Mouse (Mus musculus) heart, embryonic 11.5 days (tissue): ENCODE data around the gene Atf2. TPM values are rescaled to one million over a fixed set of nuclear protein-coding genes. Genes with fewer than 3 reads are reported as not detected.
"Not testable (repeated sequence)": the region's sequence is repeated elsewhere in the genome, so short reads cannot be mapped to it uniquely, and the experiment has no call there.

Source experiments
- ATAC-seq: fragments of 200-750 bp; cut with Nextera tagmentation; replicated peaks from 2 replicates; pipeline ENCODE4 v1.8.0; 2017; ENCODE audit warnings: moderate library complexity; ENCODE audit not compliant: insufficient number of reproducible peaks, low FRiP score, low TSS enrichment
- H3K27ac ChIP-seq: fragments of 300-500 bp; sonication (generic); 2 replicates; pipeline ENCODE4 v1.5.1; 2014; ENCODE audit warnings: mild to moderate bottlenecking, low read depth, low read length
- H3K27me3 ChIP-seq: fragments of 300-500 bp; sonication (generic); 2 replicates; pipeline ENCODE4 v1.6.1; 2014; ENCODE audit warnings: mild to moderate bottlenecking, low read length, mixed read lengths; ENCODE audit not compliant: control insufficient read depth, insufficient read depth
- H3K36me3 ChIP-seq: fragments of 300-500 bp; sonication (generic); 2 replicates; pipeline ENCODE4 v1.6.1; 2014; ENCODE audit warnings: mild to moderate bottlenecking, low read length, moderate library complexity, mixed read lengths; ENCODE audit not compliant: control insufficient read depth, insufficient read depth
- H3K4me1 ChIP-seq: fragments of 300-500 bp; sonication (generic); 2 replicates; pipeline ENCODE4 v1.6.1; 2014; ENCODE audit warnings: low read length; ENCODE audit not compliant: control insufficient read depth, insufficient read depth
- H3K4me2 ChIP-seq: fragments of 300-500 bp; sonication (generic); 2 replicates; pipeline ENCODE4 v1.6.1; 2014; ENCODE audit warnings: mild to moderate bottlenecking, moderate library complexity
- H3K4me3 ChIP-seq: fragments of 300-500 bp; sonication (generic); 2 replicates; pipeline ENCODE4 v1.5.1; 2014; ENCODE audit warnings: low read depth, low read length
- H3K9ac ChIP-seq: fragments of 300-500 bp; sonication (generic); 2 replicates; pipeline ENCODE4 v1.6.1; 2014; ENCODE audit warnings: mild to moderate bottlenecking, low read depth, low read length, moderate library complexity
- H3K9me3 ChIP-seq: fragments of 300-500 bp; sonication (generic); replicated peaks from 2 replicates; pipeline ENCODE4 v1.6.1; 2016; ENCODE audit warnings: low read length; ENCODE audit not compliant: control insufficient read depth
- WGBS: fragments of 180-500 bp; shearing (Covaris S2); extraction: QIAGEN DNeasy Blood & Tissue Kit; methylation state at CpG from one replicate; pipeline ENCODE4 v1.1.7; 2014; ENCODE audit not compliant: insufficient replicate concordance; 5-methylcytosine and 5-hydroxymethylcytosine counted together
- polyA plus RNA-seq: library from polyadenylated mRNA; unstranded; fragments of >200 nt; fragmentation: Nextera tagmentation; extraction: Ambion mirVana; gene quantifications from 2 replicates; pipeline ENCODE4 v1.2.1, GENCODE M21; 2014

Gene Atf2
- polyA plus RNA-seq, 1 experiment from 2014 or later = 50.4 TPM

GRCm38 (mm10) chr2:73857352-73857751 is 35.1 kb downstream of the Atf2 start:
- ATAC-seq = no peak
- H3K9ac ChIP-seq = no peak overlapping the region
- no peak overlapping the region for H3K27ac ChIP-seq
- no peak overlapping the region for H3K4me3 ChIP-seq
- H3K27me3 ChIP-seq = no peaks in the 10 kb centered on the region
- H3K4me2 ChIP-seq = no peak overlapping the region
- H3K9me3 ChIP-seq = no peaks in the 10 kb centered on the region
- H3K4me1 ChIP-seq = no peaks in the 10 kb centered on the region
- no peaks in the 10 kb centered on the region for H3K36me3 ChIP-seq

- no peaks in the 10 kb centered on the region for H3K4me1 ChIP-seq
- H3K9me3 ChIP-seq = no peaks in the 10 kb centered on the region
- no peak overlapping the region for H3K27ac ChIP-seq
- no peak overlapping the region for H3K4me2 ChIP-seq
- H3K27me3 ChIP-seq = no peaks in the 10 kb centered on the region
- H3K36me3 ChIP-seq = no peaks in the 10 kb centered on the region
- H3K9ac ChIP-seq = no peak overlapping the region
- H3K4me3 ChIP-seq = no peak overlapping the region
- WGBS = 88% methylated on average over 1 of the region's 1 CpGs
- no peak for ATAC-seq
Measured at GRCm38 (mm10) chr2:73856246-73856645, 36.2 kb downstream of the Atf2 start.

DNA sequence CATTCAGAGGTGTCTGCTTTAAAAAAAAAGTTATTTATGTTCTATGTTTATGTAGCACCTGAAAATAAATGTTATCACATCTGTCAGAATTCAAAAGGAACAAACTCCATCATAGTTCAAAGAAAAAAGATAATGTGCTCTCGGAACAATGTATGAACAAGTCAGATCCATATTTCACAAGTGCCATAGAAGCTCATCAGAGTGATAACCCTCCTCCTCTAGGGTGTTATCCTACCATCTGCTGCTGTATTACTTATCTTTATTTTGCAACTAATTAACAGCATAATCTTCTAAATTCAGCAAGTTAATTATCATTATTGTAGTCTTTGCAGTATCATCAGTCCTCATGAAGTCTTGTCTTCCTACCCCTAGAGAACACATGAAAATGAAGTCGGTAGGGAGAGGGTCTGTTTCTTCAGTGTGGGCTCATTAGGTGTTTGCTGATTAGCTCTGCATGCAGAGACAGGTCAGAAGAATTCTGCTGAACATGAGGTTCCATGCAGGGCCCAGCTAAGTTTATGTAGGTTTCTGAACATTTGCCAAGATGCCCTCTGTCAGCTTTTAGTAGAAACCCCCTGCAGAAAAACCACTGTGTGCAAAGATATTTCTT is 57.9 kb downstream of the Atf2 start:
- H3K4me2 ChIP-seq = no peak overlapping the region
- no peak overlapping the region for H3K27ac ChIP-seq
- 70% methylated on average over 2 of the region's 2 CpGs for WGBS
- H3K27me3 ChIP-seq = no peaks in the 10 kb centered on the region
- no peaks in the 10 kb centered on the region for H3K9me3 ChIP-seq
- no peaks in the 10 kb centered on the region; the same call in 1 of the 2 replicates for H3K36me3 ChIP-seq
- no peaks in the 10 kb centered on the region for H3K4me1 ChIP-seq
- no peak overlapping the region for H3K4me3 ChIP-seq
- no peak overlapping the region for H3K9ac ChIP-seq
- ATAC-seq = no peak

GRCm38 (mm10) chr2:73833284-73833683 is 59.2 kb downstream of the Atf2 start:
- H3K36me3 ChIP-seq = peaks cover 3% of the 10 kb centered on the region
- H3K27me3 ChIP-seq = no peaks in the 10 kb centered on the region
- no peak overlapping the region for H3K4me3 ChIP-seq
- H3K4me2 ChIP-seq = no peak overlapping the region
- no peak overlapping the region for H3K27ac ChIP-seq
- no peak for ATAC-seq
- H3K9ac ChIP-seq = no peak overlapping the region
- no peaks in the 10 kb centered on the region for H3K4me1 ChIP-seq
- 77% methylated on average over 1 of the region's 1 CpGs for WGBS
- no peaks in the 10 kb centered on the region for H3K9me3 ChIP-seq

GRCm38 (mm10) chr2:73818742-73819141 is 73.7 kb downstream of the Atf2 start:
- ATAC-seq = no peak

DNA sequence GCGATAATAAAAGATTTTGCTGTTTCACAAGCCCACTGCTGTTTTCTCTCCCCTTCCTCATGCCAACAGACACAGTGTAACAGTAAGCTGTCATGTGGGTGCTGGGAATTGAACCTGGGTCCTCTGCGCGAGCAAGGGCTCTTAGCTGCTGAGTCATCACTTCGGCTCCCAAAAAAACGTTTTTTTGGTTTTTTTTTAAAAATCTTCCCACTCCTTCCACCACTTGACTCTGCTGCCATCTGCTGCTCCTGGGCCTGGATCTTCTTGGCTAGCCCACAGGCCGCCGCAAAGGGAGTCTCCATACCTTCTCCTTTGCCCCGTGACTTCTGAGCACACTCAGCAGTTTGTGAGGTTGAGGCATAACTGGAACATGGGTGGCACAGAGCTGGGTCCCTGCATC is 84.8 kb downstream of the Atf2 start:
- H3K9me3 ChIP-seq = no peaks in the 10 kb centered on the region
- no peaks in the 10 kb centered on the region for H3K4me1 ChIP-seq
- H3K4me3 ChIP-seq = no peak overlapping the region
- H3K36me3 ChIP-seq = no peaks in the 10 kb centered on the region
- ATAC-seq = no peak
- no peak overlapping the region for H3K4me2 ChIP-seq
- no peak overlapping the region for H3K27ac ChIP-seq
- H3K9ac ChIP-seq = no peak overlapping the region
- H3K27me3 ChIP-seq = no peaks in the 10 kb centered on the region
- 78% methylated on average over 8 of the region's 8 CpGs for whole genome bisulfite sequencing

More at GRCm38 (mm10) chr2:73818742-73819141, 73.7 kb downstream of the Atf2 start:
- Histone ChIP-seq H3K36me3 (peaks cover 2% of the 10 kb centered on the region; the same call in 1 of the 2 replicates), H3K27ac (no peak overlapping the region), H3K4me1 (peaks cover 9% of the 10 kb centered on the region; the same call in 1 of the 2 replicates), H3K9ac (no peak overlapping the region), H3K27me3 (no peaks in the 10 kb centered on the region), H3K4me2 (no peak overlapping the region), H3K4me3 (no peak overlapping the region), H3K9me3 (no peaks in the 10 kb centered on the region)
- 26% methylated on average over 4 of the region's 4 CpGs for WGBS

GRCm38 (mm10) chr2:73800127-73800526 is 92.3 kb downstream of the Atf2 start:
- H3K9me3 ChIP-seq, ATAC-seq, H3K4me2 ChIP-seq, H3K4me1 ChIP-seq, H3K36me3 ChIP-seq, H3K4me3 ChIP-seq, H3K27ac ChIP-seq, H3K9ac ChIP-seq, H3K27me3 ChIP-seq: not testable (repeated sequence)
- 88% methylated on average over 9 of the region's 9 CpGs for WGBS

DNA sequence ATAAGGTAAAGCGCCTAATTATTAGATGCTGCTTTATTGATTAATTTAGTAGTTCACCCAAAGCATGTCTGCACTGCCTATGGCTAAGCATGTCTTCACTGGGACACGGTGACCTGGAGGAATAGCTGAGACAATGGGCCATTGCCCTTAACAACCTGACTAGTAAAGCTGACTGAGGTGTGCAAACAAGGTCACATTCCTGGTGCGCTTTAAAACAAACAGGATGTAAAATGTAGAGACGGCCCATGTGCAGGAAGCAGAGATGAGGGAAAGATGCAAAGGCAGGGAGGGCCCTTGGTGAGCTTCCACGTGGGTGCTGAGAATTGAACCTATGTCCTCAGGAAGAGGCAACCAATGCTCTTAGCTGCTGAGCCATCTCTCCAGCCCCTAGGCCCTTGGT is 93.7 kb downstream of the Atf2 start:
- 66% methylated on average over 5 of the region's 5 CpGs for WGBS
- no peaks in the 10 kb centered on the region for H3K4me1 ChIP-seq
- H3K9ac ChIP-seq = no peak overlapping the region
- no peaks in the 10 kb centered on the region for H3K27me3 ChIP-seq
- no peak overlapping the region for H3K27ac ChIP-seq
- ATAC-seq = no peak
- H3K4me3 ChIP-seq = no peak overlapping the region
- no peaks in the 10 kb centered on the region for H3K36me3 ChIP-seq
- no peak overlapping the region for H3K4me2 ChIP-seq
- H3K9me3 ChIP-seq = no peaks in the 10 kb centered on the region

GRCm38 (mm10) chr2:73798136-73798535 is 94.3 kb downstream of the Atf2 start:
- Histone ChIP-seq H3K9ac (no peak overlapping the region), H3K36me3 (no peaks in the 10 kb centered on the region), H3K4me1 (no peaks in the 10 kb centered on the region), H3K9me3 (no peaks in the 10 kb centered on the region), H3K4me2 (no peak overlapping the region), H3K4me3 (no peak overlapping the region), H3K27ac (no peak overlapping the region), H3K27me3 (no peaks in the 10 kb centered on the region)
- WGBS = 48% methylated on average over 4 of the region's 4 CpGs
- no peak for ATAC-seq
